Mouse (Mus musculus) spleen, adult 2 months (tissue): ENCODE data around the gene Nap1l1. TPM values are rescaled to one million over a fixed set of nuclear protein-coding genes. Genes with fewer than 3 reads are reported as not detected.
A peak's percentile ranks its signal among the peaks of the same experiment; 100 is the strongest.

Experiments used
- DNase-seq, 2 experiments: peaks; one replicate each; pipeline versions ENCODE4 v3.0.0 to v3.0.0-alpha.2; 2012 to 2021; ENCODE audit warnings: low spot score in 2 of 2, low read depth in 1 of 2
- H3K27ac ChIP-seq: fragments of 200-500 bp; 2 replicates; pipeline ENCODE4 v1.5.1; 2012; ENCODE audit warnings: low read length, inconsistent platforms; ENCODE audit not compliant: insufficient read depth
- H3K27me3 ChIP-seq: fragments of 200-500 bp; 2 replicates; pipeline ENCODE4 v1.6.1; 2012; ENCODE audit warnings: mild to moderate bottlenecking, moderate library complexity, low read length, inconsistent platforms; ENCODE audit not compliant: control insufficient read depth, insufficient read depth
- H3K36me3 ChIP-seq: fragments of 200-500 bp; 2 replicates; pipeline ENCODE4 v1.6.1; 2012; ENCODE audit warnings: mild to moderate bottlenecking, low read length, inconsistent platforms; ENCODE audit not compliant: control insufficient read depth, insufficient read depth
- H3K4me1 ChIP-seq: fragments of 200-500 bp; 2 replicates; pipeline ENCODE4 v1.6.1; 2011; ENCODE audit warnings: inconsistent platforms; ENCODE audit not compliant: control insufficient read depth, insufficient read depth, insufficient read length
- H3K4me3 ChIP-seq: fragments of 200-500 bp; 2 replicates; pipeline ENCODE4 v1.5.1; 2011; ENCODE audit warnings: mild to moderate bottlenecking, inconsistent platforms; ENCODE audit not compliant: insufficient read depth, insufficient read length; ENCODE audit errors: extremely low read depth
- CTCF ChIP-seq: fragments of 200-500 bp; IDR thresholded peaks from 2 replicates; pipeline ENCODE4 v1.5.1; 2011; ENCODE audit warnings: mild to moderate bottlenecking, inconsistent platforms; ENCODE audit not compliant: insufficient read depth, insufficient read length, insufficient replicate concordance; ENCODE audit errors: extremely low read depth
- POLR2A ChIP-seq: fragments of 200-500 bp; IDR thresholded peaks from 2 replicates; pipeline ENCODE4 v1.6.1; 2011; ENCODE audit warnings: low read depth, low read length, inconsistent platforms
- WGBS: fragments of 180-500 bp; shearing (Covaris S2); methylation state at CpG from one replicate; pipeline ENCODE4 v1.1.7; 2018; 5-methylcytosine and 5-hydroxymethylcytosine counted together
- polyA plus RNA-seq: library from polyadenylated mRNA; depleted of rRNA; stranded (reverse); fragments of >200 nt; gene quantifications from 2 replicates; pipeline ENCODE4 v1.2.3, GENCODE M21; 2012

Gene Nap1l1
- polyA plus RNA-seq, 1 experiment: 10.4 TPM

DNA sequence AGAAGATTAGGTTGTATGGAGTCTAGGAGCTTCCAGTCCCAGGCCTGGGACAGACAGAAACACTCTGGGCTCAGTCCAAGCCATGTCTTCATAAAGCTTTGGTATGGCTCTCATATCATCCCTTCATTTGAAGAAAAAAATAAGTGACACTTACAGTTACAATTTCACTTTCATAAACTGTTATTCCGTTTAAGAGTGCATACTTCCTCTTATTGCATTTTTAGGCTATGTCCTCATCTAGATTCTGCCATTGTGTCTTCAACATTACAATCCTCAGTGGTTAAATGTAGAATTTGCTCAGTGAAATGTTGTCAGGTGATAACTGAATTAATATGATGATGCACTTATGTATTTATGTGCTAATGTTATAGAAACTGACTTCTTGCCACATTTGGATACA is 8.2 kb upstream of the Nap1l1 start:
- Histone ChIP-seq H3K4me1 (peaks cover 6% of the 10 kb centered on the region; the same call in 1 of the 2 replicates), H3K4me3 (no peak overlapping the region), H3K27ac (peak overlapping the region; percentile 90), H3K36me3 (no peaks in the 10 kb centered on the region), H3K27me3 (no peaks in the 10 kb centered on the region)
- WGBS: 9% methylated on average over 1 of the region's 1 CpGs
- no peak for TF ChIP-seq CTCF
- no peak for TF ChIP-seq POLR2A
- DNase-seq: peak in 1 of 2 experiments; percentile 47

DNA sequence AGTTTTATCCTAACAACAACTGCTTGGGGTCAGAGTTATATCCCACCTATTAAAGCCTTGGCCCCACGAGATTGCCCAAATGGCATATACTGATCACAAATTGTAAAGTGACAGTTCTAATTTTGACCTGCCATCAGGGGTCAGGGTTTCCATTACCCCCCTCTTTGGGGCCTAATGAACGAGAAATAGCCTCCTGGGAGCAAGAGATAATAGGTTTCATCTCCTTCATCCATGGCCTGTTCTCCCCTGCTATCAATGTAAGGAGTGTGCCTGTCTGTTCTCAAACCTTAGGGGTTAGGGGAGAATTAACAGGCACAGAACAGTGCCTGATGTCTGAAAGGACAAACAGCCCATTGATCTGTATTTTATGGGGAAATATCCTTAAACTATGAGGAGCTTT is 7.6 kb upstream of the Nap1l1 start:
- no peak for TF ChIP-seq POLR2A
- H3K27me3 ChIP-seq: no peaks in the 10 kb centered on the region
- H3K4me1 ChIP-seq: peaks cover 10% of the 10 kb centered on the region; the same call in 1 of the 2 replicates
- no peak overlapping the region for H3K4me3 ChIP-seq
- no peaks in the 10 kb centered on the region for H3K36me3 ChIP-seq
- peak overlapping the region; percentile 29; the same call in 1 of the 2 replicates for H3K27ac ChIP-seq
- 70% methylated on average over 2 of the region's 2 CpGs for WGBS
- DNase-seq: no peak

DNA sequence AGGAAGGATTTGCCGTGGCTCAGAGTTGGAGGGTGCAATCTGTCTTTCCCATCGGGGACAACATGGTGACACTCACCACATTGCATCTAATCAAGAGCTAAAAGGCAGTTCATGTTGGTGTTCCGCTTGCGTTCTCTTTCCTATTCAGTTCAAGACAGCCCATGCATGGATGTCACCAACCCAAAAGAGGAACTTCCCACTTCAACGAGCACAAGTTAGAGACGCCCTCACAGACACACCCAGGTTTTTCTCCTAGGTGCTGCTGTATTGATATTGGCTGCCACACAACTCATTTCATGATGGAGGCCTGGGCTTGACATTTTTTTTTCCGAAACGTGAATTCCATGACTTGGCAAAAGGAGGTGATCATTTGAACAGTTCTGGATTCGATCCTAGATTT is 1.9 kb upstream of the Nap1l1 start:
- Histone ChIP-seq H3K36me3 (no peaks in the 10 kb centered on the region), H3K27me3 (no peaks in the 10 kb centered on the region), H3K4me3 (no peak overlapping the region), H3K4me1 (peaks cover 21% of the 10 kb centered on the region; the same call in 1 of the 2 replicates), H3K27ac (peak overlapping the region; percentile 89)
- no peak for TF ChIP-seq POLR2A
- peak; percentile 59 to 79 for DNase-seq
- WGBS: 37% methylated on average over 9 of the region's 9 CpGs

DNA sequence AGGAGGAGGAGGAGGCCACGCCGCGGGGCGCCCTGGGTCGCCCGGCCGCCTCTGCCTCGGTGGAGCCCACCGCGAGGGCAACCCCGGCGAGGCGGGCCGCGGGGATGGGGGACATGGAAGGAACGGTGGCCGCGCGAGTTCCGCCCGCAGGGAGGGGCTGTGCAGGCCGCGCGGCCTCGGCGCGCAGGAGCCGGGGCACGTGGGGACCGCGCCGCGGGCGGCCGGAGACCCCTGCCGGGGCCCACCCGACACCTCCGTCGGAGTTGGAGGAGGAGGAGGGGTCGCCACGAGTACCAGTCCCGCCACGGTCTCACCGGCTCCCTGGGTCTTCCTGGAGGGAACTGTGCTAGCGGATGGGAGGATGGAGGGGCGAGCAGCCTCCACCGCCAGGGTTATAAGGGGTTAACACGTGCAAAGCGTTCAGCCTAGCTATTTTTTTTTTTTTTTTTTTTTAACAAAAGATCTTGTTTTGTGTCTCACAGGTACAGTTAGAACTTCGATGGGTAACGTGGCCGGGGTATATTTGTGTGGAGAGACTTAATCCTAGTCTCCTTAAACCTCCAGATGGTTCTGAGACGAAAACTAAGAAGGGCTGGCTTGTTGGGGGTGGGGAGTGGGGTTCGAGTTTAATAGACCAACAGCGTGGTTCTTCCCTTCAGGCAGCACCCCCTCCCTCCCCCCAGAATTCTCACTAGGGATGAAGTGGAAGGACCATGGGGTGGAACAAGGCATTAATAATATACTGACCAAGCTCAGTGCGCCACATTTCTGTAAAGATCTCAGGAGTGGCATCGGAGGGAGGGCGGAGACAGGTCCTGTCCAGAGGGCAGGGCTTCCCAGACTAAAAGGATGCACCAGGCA is 718 bp downstream of the Nap1l1 start:
- Histone ChIP-seq H3K36me3 (no peaks in the 10 kb centered on the region), H3K27me3 (no peaks in the 10 kb centered on the region), H3K4me3 (peak overlapping the region; percentile 87), H3K4me1 (peaks cover 21% of the 10 kb centered on the region; the same call in 1 of the 2 replicates), H3K27ac (peak overlapping the region; percentile 78)
- under 1% methylated on average over 50 of the region's 58 CpGs for WGBS
- DNase-seq: peak in 1 of 2 experiments; percentile 49
- TF ChIP-seq CTCF (no peak), POLR2A (no peak)

DNA sequence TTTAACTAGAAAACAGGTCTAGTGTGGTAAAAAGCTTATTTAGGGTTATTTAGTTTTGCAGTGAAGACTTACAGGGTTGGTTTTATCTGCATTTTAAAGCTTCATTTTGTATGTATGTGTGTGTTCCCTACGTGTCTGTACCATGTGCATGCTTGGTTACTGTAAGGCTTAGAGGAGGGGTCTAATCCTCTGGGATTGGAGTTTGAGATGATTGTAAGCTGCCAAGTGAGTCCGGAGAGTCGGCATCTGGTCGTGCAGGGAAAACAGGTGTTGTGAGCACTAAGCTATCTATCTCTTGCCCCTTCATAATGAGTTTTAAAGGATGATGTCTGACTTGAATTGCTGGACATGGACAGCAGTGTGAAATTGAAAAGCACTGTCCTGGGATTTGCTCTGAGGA is 3.3 kb downstream of the Nap1l1 start:
- Histone ChIP-seq H3K27ac (no peak overlapping the region), H3K4me3 (no peak overlapping the region), H3K36me3 (0 out of 2 replicates have a peak, but pooled peaks cover under 1% of the 10 kb centered on the region), H3K27me3 (no peaks in the 10 kb centered on the region), H3K4me1 (peaks cover 14% of the 10 kb centered on the region; the same call in 1 of the 2 replicates)
- TF ChIP-seq POLR2A (no peak), CTCF (no peak)
- WGBS: 92% methylated on average over 4 of the region's 4 CpGs
- DNase-seq: no peak

DNA sequence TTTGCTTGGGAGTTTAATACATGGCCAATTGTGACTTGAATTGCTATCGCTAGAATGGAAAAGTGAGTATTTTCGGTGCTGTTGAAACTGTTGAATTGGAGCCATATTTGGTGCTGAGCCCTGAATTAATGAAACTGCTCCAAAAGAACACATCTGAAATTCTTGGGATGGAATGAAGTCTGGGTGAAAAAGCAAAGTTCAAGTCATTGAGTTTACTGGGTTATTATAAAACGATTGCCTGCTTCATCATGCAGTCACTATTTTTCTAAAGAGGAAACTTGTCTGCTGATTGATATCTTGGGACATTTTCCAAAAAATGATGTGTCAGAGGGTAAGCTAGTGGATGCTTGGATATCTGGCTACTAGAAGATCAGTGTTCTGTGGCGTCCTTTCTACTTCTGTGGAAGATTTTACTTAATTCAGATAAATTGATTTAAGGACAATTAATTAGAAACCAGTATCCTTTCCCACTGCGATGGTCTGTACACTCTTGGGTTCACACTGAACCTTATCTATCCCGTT is 4.0 kb downstream of the Nap1l1 start:
- H3K4me3 ChIP-seq: no peak overlapping the region
- peaks cover 12% of the 10 kb centered on the region; the same call in 1 of the 2 replicates for H3K4me1 ChIP-seq
- H3K36me3 ChIP-seq: 0 out of 2 replicates have a peak, but pooled peaks cover 3% of the 10 kb centered on the region
- DNase-seq: no peak
- TF ChIP-seq POLR2A (no peak), CTCF (no peak)
- WGBS: 78% methylated on average over 6 of the region's 6 CpGs
- no peak overlapping the region for H3K27ac ChIP-seq
- H3K27me3 ChIP-seq: no peaks in the 10 kb centered on the region

DNA sequence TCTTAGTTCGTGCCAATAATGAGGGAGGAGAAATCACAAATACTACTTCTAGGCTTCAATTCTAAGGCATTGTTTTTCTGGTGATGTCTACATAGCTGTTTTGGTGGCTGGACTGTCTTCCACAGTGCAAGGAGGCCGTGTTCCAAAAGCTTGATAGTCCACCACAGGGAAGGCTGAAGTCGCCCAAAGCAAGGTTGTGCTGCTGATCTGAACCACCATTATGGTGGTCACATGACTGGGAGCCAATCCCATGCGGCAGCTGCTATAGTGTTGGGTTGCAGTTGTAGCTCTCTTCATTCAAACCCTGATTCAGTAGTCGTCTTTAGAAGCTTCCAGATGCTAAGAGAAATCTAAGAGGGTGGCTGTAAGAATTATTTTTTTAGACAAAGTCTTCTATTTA is 6.6 kb downstream of the Nap1l1 start:
- Histone ChIP-seq H3K36me3 (peaks cover 7% of the 10 kb centered on the region), H3K4me3 (no peak overlapping the region), H3K27ac (no peak overlapping the region), H3K4me1 (0 out of 2 replicates have a peak, but pooled peaks cover 2% of the 10 kb centered on the region), H3K27me3 (no peaks in the 10 kb centered on the region)
- 91% methylated on average over 5 of the region's 5 CpGs for WGBS
- DNase-seq: no peak
- TF ChIP-seq CTCF (no peak), POLR2A (no peak)
